Mouse (Mus musculus) c-Kit-positive CD71-negative TER-119-negative erythroid progenitor cells, embryonic 14.5 days (primary cell): Measurements from ENCODE around the gene Tulp1.
"Not testable (repeated sequence)": the region's sequence is repeated elsewhere in the genome, so short reads cannot be mapped to it uniquely, and the experiment has no call there.

Experiments used
- DNase-seq: peaks from one replicate; pipeline ENCODE4 v3.0.0-alpha.2; 2013; ENCODE audit warnings: low read depth

Tulp1 gene

DNA sequence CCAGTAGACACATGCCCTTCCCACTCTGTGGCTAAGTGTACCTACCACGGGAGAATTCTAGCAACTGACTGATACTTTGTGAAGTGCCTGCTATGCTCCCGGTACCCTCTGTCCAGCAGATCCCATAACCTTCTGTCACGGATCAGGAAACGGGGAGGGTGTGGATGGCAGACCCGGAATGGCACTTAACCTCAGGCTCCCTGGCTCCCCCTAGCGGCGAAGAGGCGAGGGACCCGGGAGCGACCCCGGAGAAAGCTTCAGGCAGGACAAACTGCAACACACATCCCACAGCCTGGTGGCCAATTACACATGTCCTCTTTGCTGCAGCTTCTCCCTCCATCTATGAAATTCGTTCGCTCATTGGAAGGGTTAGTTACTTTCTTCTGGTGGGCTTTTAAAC, 3.4 kb upstream of the Tulp1 start:
- peak; percentile 74 for DNase-seq

DNA sequence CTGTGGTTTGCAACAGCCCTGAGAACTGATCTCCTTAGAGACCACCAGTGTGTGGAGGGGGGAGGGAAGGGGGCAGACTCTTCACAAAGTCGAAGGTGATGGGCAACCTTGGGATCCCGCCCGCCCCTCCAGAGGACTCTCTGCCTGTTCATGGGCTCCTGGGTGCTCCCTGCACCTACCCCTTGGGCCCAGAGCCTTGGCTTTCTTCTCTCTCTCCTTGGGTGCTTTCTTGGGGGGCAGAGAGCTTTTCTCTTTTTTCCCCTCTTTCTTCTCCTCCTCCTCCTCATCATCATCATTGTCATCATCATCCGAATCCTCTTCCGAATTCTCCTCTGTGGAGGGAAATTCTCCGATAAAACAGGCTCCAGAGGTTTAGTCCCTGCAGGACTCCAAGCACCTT, 1.5 kb downstream of the Tulp1 start:
- no peak for DNase-seq

DNA sequence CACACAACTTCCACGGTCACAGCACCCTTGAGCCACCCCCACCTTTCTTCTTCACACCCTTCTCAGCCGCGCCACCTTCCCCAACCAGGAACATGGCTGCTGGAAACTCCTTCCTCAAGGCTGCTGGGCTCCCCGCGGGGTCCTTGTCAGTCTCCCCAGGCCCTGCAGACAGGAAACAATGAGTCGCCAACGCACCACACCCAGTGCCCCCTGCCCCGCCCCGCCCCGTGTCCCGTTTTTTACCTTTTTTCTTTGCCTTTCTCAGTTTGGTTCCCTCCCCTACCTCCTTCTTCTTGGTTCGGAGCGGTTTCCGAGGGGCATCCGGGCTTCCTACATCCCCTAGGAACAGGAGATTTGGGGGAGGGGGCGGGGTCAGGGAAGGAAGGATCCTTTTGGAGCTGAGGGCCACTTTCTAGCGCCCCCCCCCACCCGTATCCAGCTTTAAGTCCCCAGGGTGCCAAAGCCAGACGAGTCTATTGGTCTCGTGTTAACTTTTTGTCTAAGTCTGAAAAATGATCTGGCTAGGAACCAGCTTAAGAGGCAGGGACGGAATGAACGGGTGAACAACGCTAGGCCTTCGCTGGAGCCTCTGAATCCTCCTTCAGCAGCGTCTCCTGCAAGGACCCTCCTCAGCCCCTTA, 2.2 kb downstream of the Tulp1 start:
- no peak for DNase-seq

DNA sequence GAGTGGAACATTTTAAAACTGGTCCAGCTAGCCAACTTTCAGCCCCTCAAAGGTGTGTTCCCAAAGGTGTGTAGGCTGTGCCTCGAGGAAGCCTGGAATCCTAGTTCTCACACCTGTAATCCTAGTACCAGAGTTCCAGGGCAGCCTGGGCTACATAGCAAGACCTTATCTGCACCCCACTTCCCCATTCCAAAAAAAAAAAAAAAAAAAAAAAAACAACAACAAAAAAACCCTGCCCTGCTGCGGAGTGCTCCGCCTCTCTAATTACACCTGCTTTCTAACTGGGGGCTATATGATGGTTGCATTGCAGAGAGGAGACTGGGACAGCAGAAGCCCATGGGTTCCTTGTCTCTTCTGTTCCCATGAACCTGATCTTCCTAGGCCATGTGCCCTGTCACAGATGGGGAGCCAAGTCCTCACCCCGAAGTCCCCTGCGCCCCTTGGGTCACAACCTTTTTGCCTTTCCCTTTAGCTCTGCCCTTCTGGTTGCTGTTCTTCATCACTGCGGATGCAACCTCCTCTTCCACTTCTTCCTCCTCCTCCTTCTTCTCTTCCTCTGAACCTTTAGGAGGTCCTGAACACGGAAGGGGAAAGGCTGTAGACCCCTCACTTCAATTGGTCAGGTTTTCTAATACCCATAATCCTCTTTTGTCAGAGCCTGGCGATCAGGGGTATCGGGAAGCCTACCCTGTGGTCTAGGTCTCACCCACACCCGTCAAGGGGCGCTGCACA, 2.9 kb downstream of the Tulp1 start:
- no peak for DNase-seq

DNA sequence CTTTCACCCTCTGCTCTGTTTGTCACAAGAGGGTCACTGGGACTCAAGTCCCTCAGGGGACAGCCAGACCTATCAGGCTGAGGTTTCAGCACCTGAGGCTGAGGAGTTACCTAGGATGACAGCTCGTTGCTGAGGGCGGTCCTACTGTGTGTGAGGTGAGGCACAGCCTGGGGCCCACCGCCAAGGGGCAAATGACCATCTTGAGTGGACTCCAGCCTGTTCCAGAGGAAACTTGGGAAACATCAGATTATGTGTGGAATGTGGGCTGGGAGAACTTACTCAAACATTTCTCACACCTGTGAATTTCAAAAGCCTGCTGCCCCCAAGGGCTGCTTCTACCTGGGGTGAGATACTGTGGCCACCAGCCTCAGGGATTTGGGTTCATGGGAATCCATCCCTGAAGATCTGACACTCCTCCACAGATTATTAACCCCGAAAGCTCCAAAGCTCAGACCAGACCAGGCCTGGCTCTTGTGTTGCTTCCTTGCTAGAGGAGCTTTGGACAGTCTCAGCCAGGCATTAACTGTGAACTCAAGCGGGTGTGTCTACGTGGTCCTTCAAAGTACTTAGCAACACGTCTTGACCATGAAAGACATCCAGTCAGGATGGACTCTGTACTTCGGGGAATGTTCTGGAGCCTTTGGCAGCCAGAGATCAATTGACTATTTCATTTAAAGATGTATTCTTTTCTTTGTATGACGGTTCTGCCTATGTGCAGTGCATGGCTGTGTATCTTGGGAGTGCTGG, 4.3 kb downstream of the Tulp1 start:
- no peak for DNase-seq

DNA sequence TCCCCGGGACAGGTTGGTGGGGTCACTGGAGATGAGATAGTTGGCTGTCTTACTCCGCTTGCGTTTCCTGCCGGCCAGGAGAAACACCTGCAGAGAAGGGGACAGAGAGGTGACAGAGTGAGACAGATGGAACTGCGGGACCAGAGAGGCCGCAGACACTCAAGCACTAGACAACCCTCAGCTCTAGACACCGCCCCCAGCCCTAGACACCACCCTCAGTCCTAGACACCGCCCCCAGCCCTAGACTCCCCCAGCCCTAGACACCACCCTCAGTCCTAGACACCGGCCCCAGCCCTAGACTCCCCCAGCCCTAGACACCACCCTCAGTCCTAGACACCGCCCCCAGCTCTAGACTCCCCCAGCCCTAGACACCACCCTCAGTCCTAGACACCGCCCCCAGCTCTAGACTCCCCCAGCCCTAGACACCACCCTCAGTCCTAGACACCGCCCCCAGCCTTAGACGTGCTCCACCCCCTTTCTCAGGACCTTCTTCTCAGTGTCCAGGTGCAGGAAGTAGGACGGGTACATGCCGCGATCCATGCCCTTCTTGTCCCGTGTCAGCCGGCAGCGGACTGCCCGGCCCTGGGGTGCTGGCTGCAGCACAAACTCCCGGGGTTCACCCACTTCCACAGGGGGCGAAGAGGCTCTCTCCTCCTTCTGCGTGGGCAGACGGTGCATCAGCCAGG, 6.3 kb downstream of the Tulp1 start:
- not testable (repeated sequence) for DNase-seq

DNA sequence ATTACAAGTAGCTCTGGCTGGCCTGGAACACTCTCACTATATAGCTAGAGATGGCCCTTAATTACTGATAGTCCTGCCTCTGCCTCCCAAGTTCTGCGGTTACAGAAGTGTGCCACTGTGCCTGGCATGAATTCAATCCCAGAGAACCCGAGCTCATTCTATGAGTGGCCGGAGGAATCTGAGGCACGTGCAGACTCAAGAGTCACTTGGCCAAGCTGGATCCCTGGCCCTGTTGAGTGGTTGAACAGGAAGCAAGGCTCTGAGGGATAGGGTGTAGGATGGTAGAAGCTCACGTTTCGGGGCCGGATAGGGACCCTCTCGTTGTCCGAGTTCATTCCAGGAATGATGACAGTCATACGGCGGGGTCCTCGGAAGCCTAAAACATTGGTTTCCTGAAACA, 9.2 kb downstream of the Tulp1 start:
- DNase-seq, result no peak

DNA sequence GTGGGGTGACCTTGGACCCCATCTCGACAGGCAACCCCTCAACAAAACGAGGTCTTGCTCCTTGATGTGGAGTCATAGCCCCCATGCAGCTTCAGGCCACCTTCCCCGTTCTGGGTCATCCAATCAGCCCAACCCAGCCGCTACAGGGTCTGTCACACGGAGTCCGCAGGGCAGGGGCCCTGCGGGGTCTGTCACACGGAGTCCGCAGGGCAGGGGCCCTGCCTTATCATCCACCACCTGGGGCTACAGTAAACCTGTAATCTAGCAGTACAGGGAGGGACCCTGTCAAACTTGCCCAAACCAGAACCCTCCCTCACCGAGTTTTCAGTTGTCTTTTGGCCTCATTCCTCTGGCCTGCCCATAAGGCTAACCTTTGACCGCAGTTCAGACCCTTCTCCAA, 13.0 kb downstream of the Tulp1 start:
- DNase-seq, result no peak

DNA sequence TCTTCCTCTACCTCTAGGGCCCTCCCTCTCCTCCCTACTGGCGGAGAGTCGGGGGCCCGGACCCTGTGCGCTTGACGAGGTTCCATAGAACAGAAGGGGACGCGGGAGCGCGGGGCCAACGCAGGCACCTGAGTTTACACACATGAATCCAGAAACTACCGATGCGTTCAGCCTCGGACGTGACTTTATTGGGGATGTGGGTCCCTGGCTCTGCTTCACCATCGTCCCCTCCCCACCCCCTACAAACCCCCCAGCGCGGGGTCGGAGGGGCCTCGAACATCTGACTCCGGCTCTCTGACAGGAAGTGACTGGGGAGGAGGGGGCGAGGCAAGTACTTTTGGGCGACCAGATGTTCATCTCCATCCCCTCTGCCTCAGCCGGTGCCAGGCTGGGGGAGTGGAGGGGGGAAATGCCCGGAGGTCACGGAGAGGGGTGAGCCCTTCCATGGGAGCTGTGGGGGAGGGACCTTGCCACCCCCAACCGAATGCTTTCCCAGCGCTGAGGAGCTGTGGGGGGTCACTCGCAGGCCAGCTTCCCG, 13.6 kb downstream of the Tulp1 start:
- DNase-seq, result no peak

DNA sequence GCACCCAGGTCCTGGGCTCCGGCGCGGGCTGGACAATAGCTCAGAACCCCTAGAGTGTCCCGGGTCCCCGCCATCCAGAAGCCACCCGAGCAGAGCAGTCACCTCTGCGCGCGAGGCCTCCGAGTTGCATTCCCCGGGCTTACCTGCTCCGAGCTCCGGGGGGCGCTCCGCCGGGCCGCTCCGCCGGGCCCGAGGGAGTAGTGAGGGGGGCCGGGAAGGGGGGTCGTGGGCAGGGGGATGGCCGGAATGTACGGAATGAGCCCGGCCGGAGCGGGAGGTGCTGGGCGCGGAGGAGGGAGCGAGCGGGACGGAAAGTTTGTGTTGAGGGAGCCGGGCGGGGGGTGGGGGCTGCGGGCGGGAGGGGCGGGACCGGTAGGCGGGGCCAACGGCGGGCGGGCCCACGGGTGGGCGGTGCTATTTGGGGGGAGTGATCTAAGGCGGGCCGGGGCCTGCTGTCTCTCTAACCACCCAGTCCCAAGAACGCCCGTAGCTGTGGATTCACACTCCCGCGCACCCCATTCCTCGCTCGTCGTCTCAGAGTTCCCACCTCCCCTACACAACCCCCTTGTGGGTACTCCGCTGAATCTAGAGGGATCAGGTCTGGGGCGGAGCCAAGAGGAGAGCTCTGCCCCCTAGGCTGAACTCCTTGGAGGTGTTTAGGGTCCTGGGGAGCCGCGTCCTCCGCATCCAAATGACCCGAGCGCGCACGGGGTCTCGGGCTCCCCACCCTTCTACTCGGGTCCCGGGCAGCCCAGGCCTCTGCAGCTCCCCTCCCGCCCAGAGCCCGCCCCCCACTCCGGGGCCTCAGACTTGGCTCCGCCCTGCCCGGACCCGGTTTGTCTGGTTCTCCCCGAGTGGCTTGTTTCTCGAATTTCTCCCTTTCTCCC, 14.3 kb downstream of the Tulp1 start, which contains the start of gene Tead3:
TSS of gene Tead3 (minus strand) at position 352 of the 887 bp plus-strand sequence.
- DNase-seq, result no peak

DNA sequence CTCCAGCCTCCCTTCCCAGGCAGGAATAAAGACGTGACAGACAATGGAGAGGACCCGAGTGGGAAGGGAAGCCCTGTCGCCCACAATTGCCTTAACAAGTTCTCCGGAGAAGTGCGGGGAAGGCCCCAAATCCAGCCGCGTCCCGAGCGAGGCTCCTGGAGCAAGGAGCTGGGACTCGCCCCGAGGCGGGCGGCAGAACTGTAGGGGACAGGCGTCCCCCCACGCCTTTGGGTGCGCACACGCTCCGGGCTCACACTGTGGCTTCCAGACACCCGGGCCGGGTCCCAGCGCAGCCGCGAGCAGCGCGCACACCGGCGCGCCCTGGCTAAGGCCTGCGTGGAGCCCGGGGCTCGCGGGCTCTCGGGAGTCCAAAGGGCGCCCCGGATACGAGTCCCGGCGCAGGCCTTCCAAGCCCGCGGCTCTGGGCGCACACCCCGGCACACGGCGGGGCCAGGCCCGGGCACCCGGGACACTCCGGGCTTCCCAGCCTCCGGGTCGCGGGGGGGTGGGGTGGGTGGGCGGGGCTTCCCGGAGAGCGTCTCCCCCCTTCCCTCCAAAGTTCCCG, 15.0 kb downstream of the Tulp1 start:
- DNase-seq, result no peak

DNA sequence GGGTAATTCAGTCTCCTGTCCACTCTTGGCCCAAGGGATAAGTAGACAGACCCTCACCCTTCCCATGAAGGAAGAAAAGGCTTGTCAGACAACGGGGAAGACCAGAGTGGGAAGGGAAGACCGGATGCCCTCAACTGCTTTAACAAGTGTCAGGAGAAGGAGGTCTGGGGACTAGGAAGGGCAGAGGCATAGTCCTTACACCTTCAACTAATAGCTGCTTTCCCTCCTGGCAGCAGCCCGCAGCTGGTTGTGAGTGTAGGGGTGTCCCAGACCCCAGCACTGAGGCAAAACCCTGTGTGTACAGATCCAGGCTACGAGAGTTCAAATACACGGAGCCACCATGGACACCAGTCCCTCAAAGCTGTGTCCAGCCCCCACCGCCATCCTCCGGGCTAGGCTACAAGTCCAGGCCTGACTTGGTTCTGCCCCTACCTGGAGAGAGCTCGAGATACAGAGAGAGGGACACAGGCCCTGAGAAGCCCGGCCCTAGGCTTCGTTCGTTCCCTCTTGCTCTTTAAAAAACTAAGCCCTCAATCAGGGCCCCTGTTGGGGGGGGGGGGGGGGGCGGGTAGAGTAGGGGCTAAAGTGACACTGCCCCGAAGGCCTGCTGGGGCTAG, 15.7 kb downstream of the Tulp1 start:
- no peak for DNase-seq

DNA sequence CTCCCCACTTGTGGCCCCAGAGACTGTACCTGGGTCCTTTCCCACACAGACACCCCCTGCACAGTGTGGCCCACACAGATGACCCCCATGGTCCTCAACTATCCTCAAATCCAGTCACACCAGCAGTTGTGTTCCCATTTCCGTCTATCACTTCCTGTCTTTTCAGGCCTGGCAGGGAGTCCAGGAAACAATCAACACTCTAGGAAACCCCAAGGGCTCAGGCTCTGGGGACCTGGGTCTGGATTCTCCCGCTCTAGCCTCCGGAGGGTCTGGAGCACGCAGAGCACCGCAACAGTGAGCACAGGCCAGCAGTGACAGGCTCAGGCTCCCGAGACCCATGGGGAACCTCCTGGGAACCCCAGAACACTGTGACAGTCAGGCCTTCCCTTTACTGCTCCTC, 16.8 kb downstream of the Tulp1 start:
- no peak for DNase-seq

DNA sequence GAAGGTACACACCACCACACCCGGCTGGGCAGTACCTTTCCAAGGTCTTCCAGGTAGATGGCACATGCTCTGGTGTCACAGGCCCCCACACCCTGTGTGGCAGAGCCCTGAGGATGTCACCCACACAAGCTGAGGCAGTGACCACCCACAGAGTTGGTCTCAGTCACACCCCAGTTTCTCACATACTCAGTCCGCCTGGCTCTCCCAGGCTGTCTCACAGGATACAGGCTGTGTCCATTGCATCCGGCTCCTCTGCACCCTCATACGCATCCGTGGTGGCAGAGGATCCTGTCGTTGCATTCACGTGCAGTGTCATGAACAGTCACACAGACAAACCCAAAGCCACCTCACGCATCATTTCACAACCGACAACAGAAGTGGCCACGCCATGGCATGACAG, 17.7 kb downstream of the Tulp1 start:
- DNase-seq, result no peak

DNA sequence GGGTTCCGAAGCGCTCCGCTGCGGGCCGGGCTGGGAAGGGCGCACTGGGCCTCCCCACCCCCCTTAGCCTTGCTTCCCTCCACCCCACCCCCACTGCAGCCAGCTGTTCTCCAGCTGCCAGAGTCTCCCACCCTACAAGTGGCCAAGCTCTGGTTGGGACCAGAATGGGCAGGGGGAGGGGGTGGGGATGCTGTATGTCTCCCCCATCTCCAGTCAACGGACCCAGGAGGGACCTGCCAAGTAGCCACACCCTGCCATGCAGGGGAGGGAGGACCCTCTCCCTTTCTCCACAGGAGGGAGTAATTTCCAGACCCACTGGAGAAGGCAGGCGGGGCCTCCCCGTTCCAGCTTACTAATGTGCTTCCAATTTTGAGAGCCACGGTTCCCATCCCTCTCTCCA, 19.1 kb downstream of the Tulp1 start:
- DNase-seq, result no peak

DNA sequence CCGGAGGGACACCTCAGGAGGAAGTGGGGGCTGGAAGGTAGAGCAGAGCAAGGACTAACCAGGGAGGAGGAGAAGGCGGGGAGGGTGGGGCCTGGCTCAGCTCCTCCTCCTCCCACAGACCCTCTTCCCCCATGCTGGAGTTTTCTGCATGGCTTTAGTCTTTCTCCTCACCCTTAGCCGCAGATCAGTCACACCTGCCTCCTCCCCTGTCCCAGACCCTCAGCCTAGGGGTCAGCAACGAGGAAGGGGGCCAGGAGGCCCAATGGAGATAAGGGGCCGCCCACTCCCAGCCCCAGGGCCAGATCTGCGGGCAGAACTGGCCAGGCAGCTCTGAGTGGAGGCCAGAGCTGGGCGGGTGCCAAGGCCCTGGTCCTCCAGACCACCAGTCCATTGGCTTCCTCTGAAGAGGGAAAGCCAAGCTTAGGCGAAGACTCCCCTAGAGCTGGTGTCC, 19.7 kb downstream of the Tulp1 start:
- no peak for DNase-seq

DNA sequence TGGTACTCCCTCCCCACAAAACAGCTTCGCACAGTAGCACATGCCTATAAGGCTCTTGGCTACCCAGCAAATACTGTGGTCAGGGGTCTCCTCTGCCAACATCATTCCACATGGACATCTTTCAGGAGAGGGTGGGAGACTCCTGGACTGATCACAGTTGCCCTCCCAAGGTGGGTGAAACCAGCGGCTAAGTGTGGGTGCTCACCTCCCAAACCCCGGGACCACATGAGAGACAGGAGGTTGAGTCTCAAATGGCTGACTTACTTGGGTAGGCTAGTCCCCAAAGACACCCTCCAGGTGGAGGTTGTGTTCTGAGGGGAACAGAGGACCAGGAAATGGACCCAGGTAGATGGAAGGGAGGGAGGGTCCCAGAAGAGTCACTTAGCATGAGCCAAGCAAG, 20.4 kb downstream of the Tulp1 start:
- DNase-seq, result no peak

DNA sequence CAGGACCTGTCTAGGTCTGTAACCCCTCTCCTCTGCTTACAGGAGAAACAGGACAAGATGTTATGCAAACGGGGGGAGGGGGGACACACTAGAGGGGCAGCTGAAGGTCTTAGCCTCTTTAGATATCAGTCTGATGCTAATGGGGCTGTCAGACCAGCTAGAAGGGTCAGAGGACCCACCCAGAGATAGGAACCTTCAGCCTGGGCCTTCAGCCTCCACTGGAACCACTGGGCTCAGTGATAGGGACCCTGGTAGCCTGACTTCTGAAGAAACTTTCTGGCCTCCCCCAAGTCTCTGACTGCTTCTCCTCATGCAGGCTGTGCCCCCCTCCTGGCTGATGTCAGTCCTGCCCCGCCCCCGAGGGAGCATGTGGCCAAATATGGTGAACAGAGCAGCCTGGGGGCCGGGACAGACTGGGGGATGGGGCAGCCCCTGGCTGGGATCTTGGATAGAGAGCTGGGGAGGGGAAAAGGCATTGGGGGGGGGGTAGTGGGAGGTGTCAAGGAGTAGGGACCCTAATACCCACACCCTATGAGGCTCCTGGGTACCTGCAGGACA, 20.9 kb downstream of the Tulp1 start:
- DNase-seq, result no peak

DNA sequence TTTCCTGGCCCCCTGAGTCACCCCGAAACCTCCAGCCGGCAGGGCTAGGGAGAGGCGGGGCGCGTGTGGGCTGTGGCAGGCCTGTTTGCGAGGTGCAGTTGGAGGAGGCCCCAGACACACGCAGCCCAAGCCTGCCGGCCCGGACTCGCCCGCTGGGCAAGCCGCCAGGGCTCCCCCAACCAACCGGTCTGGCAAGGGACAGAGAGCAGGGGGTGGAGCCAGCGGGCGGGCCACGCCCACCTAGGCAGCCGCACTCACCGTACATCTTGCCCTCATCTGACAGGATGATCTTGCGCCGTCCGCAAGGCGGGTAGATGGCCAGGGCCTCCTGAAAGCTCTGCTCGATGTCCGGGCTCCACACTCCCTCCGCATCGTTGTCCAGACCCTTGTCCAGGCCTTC, 23.9 kb downstream of the Tulp1 start:
- DNase-seq, result no peak

DNA sequence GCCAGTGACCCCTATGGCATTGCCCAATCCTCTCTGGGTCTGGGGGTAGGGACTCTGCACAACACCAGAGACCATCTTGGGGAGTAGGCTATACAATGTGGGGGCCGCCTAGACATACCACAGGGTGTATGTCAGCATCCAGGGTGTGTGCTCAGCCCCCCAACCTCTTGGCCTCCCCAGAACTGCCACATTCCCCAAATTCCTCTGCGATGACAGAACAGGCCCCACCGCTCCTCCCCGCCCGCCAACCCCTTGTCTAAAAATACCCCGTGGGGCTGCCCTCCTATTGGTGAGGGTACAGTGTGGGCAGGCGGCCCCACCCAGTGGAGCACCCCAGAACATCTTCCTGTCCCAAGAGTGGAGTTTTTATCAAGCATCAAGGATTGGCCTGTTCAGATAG, 24.4 kb downstream of the Tulp1 start:
- no peak for DNase-seq
